Mouse (Mus musculus) midbrain, embryonic 13.5 days (tissue): Measurements from ENCODE around the gene Pigc. TPM values are rescaled to one million over a fixed set of nuclear protein-coding genes. Genes with fewer than 3 reads are reported as not detected.

Source experiments
- ATAC-seq: fragments of 200-750 bp; cut with Nextera tagmentation; 2 replicates; pipeline ENCODE4 v1.8.0; 2017; ENCODE audit warnings: mild to moderate bottlenecking, moderate TSS enrichment, moderate library complexity
- H3K27ac ChIP-seq: fragments of 300-500 bp; sonication (generic); 2 replicates; pipeline ENCODE4 v1.5.1; 2015; ENCODE audit warnings: inconsistent platforms, mild to moderate bottlenecking, moderate library complexity
- H3K27me3 ChIP-seq: fragments of 300-500 bp; sonication (generic); 2 replicates; pipeline ENCODE4 v1.6.1; 2015; ENCODE audit warnings: mild to moderate bottlenecking, inconsistent platforms
- H3K36me3 ChIP-seq: fragments of 300-500 bp; sonication (generic); 2 replicates; pipeline ENCODE4 v1.6.1; 2015; ENCODE audit warnings: mild to moderate bottlenecking, inconsistent platforms
- H3K4me1 ChIP-seq: fragments of 300-500 bp; sonication (generic); replicated peaks from 2 replicates; pipeline ENCODE4 v1.6.1; 2015; ENCODE audit warnings: inconsistent platforms
- H3K4me2 ChIP-seq: fragments of 300-500 bp; sonication (generic); replicated peaks from 2 replicates; pipeline ENCODE4 v1.6.1; 2015; ENCODE audit warnings: moderate library complexity, mild to moderate bottlenecking, inconsistent platforms
- H3K4me3 ChIP-seq: fragments of 300-500 bp; sonication (generic); replicated peaks from 2 replicates; pipeline ENCODE4 v1.5.1; 2015; ENCODE audit warnings: mild to moderate bottlenecking, inconsistent platforms
- H3K9ac ChIP-seq: fragments of 300-500 bp; sonication (generic); replicated peaks from 2 replicates; pipeline ENCODE4 v1.6.1; 2015; ENCODE audit warnings: mild to moderate bottlenecking, inconsistent platforms
- H3K9me3 ChIP-seq: fragments of 300-500 bp; sonication (generic); 2 replicates; pipeline ENCODE4 v1.6.1; 2016; ENCODE audit warnings: mild to moderate bottlenecking, inconsistent platforms
- WGBS: fragments of 180-500 bp; shearing (Covaris S2); methylation state at CpG from one replicate; pipeline ENCODE4 v1.1.7; 2015; 5-methylcytosine and 5-hydroxymethylcytosine counted together
- polyA plus RNA-seq: library from polyadenylated mRNA; unstranded; fragments of >200 nt; fragmentation: Nextera tagmentation; extraction: Ambion mirVana; gene quantifications from 2 replicates; pipeline ENCODE4 v1.2.1, GENCODE M21; 2015

Gene Pigc
- polyA plus RNA-seq: 36.4 and 39.1 TPM in 2 replicates

DNA sequence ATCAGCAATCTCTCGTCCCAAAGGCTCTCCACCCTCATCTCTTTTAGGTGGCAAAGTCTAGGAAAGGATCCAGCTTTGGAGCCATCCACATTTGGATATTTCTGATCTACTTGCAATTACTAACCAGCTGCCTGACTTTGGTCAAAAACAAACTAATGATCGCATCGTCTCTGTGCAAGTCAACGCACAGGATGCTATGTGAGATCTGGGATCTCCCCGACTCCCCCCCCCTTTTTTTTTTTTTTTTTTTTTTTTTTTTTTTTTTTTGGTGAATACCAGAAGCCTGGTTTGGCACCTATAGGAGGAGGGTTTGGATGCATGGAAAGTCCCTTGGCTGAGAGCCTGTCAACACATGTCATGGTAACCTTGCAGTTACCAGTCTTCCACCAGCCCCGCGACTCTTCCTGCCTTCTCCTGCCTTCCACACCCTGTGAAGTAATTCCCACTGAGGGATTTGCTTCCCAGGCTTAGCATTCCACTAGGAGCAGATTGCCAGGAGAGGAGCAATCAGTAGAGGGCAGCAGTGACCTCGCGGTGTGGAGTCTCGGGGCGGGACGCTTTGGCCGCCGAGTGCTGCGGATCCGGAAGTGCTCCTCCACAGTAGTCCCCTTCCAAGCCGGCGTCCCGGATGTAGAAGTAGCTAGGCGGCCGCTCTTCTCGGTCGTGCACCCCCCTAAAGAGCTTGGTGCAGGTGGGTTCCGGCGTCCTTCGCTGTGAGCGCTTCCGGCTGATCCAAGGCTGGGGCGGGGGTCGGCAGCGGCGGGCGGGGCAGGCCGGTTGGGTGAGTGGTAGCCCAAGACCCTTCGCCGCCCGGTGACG, at the start of gene Pigc:
Gene Pigc, plus strand, starts transcription at position 598 of the 819 bp plus-strand sequence.
- H3K9ac ChIP-seq: peak within 1 kb of the TSS; percentile 82
- H3K27ac ChIP-seq: peak within 1 kb of the TSS; percentile 79
- no peaks in the 10 kb centered on the region for H3K9me3 ChIP-seq
- H3K4me2 ChIP-seq: peak within 1 kb of the TSS; percentile 68
- peaks cover 12% of the 10 kb centered on the region; the same call in 1 of the 2 replicates for H3K27me3 ChIP-seq
- peaks cover 24% of the 10 kb centered on the region for H3K4me1 ChIP-seq
- peaks cover 5% of the 10 kb centered on the region; the same call in 1 of the 2 replicates for H3K36me3 ChIP-seq
- ATAC-seq: peak; percentile 99
- H3K4me3 ChIP-seq: peak within 1 kb of the TSS; percentile 65
- WGBS: 4% methylated on average over 37 of the region's 38 CpGs

DNA sequence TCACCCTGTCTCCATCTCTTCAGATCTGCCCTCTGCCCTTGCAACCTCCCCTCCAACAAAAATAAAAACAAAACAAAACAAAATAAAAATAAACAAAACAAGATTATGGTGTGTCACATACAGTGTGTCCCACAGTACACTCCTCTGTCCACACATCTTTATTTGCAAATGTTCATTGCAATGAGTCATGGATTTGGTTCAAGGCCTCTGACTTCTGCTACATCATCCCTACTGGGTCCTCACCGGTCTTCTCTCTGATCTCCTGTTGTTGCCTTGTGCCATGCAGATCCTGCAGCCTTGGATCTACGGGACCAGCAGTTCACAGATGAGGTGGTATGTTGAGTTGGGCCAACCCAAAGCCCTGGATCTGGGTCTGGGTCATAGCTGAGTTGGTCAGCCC, 49.4 kb upstream of the Pigc start:
- ATAC-seq: no peak

DNA sequence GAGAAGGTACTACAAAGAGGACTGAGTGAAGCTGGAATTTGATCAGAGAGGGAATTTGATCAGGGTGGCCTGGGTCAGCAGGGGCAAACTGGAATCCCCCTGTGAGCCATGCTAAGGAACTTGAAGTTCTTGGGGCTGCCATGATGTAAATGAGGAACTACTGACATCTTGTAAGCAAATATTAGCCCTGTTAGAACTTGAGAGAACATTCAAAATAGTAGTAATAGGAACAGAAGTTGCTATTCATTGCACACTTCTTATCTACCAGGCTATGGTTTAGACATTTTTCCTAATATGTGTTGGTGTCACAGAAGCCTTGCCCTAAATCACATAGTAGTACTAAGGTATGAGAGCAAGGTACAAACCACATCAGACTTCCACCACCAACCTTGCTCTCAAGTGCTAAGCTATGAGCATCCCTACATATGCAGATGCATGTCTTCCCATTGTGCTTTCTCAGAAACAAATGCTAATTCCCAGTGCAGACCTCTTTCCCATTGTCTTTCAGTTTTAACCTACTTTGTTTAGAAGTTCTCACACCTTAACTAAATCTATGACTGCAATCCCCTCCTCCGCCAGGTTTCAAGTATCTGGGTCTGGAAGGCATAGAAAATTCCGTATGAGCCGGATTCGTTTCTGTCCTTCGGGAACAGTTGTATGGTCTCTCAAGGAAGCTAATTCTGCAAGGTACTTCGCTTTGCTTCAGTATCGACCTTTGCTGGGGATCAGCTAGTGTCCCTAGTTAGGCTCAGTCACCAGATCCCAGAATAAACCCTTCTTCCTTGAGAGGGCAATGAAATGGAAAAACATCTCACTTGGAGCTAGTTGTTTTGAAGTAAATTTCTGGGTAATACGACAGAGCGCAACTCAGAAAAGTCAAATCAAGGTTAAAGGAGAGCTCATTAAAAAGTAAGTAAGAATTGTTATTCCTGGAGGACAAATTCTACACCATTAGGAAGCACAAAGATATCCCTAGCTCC, 48.2 kb upstream of the Pigc start:
- no peak for ATAC-seq
- peaks cover 4% of the 10 kb centered on the region; the same call in 1 of the 2 replicates for H3K4me1 ChIP-seq
- no peak overlapping the region for H3K27ac ChIP-seq
- no peaks in the 10 kb centered on the region for H3K36me3 ChIP-seq
- WGBS: 89% methylated on average over 9 of the region's 9 CpGs
- no peak overlapping the region for H3K4me3 ChIP-seq
- H3K9me3 ChIP-seq: no peaks in the 10 kb centered on the region
- no peak overlapping the region for H3K4me2 ChIP-seq
- no peak overlapping the region for H3K9ac ChIP-seq
- no peaks in the 10 kb centered on the region for H3K27me3 ChIP-seq

More for the DNA sequence above, 49.4 kb upstream of the Pigc start:
- Histone ChIP-seq H3K27me3 (no peaks in the 10 kb centered on the region), H3K27ac (no peak overlapping the region), H3K4me2 (no peak overlapping the region), H3K36me3 (no peaks in the 10 kb centered on the region), H3K9ac (no peak overlapping the region), H3K4me3 (no peak overlapping the region), H3K4me1 (peaks cover 4% of the 10 kb centered on the region; the same call in 1 of the 2 replicates), H3K9me3 (no peaks in the 10 kb centered on the region)
- 97% methylated on average over 2 of the region's 2 CpGs for WGBS

DNA sequence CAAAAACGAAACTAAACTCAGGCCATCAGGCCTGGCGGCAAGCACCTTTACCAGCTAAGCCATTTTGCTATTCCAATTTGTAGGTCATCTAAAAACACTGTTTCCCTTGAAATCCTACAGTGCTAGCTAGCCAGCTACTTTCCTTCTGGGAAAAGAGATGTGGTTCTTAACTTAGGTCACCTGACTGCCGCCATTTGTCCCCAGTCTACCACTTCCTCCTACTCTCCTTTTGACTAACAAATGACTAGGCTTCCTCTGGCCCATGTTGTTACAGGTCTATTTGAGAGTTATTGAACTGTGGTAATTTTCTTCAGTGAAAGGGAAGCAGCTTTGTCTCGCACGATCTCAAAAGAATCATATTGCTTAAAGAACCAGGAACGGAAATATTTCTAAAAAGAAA, 47.1 kb upstream of the Pigc start:
- 76% methylated on average over 6 of the region's 6 CpGs for WGBS
- no peak for ATAC-seq
- Histone ChIP-seq H3K36me3 (no peaks in the 10 kb centered on the region), H3K4me3 (no peak overlapping the region), H3K27me3 (no peaks in the 10 kb centered on the region), H3K27ac (no peak overlapping the region), H3K9ac (no peak overlapping the region), H3K4me2 (no peak overlapping the region), H3K4me1 (peaks cover 4% of the 10 kb centered on the region; the same call in 1 of the 2 replicates), H3K9me3 (no peaks in the 10 kb centered on the region)

DNA sequence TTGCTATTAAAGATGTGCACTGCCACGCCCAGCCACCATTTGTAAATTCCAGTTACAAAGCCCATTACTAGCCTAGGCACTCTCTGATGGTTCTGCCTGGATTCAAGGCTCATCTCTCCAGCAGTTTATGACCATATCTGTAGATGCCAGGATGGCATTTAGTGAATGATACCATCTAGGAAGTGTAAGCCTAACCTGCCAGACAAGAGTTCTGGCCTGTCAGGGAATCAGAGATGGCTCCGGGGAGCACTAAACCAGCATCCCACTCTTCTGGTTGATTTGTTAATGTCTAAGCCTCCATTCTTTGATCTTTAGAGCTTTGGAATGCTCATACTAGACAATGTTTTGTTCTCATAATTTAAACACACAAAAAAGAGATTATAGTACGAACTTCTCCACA, 44.7 kb upstream of the Pigc start:
- no peak for ATAC-seq
- Histone ChIP-seq H3K4me1 (no peaks in the 10 kb centered on the region), H3K9ac (no peak overlapping the region), H3K27ac (no peak overlapping the region), H3K4me3 (no peak overlapping the region), H3K4me2 (no peak overlapping the region), H3K36me3 (no peaks in the 10 kb centered on the region), H3K27me3 (no peaks in the 10 kb centered on the region), H3K9me3 (no peaks in the 10 kb centered on the region)
- 42% methylated on average over 3 of the region's 3 CpGs for WGBS

DNA sequence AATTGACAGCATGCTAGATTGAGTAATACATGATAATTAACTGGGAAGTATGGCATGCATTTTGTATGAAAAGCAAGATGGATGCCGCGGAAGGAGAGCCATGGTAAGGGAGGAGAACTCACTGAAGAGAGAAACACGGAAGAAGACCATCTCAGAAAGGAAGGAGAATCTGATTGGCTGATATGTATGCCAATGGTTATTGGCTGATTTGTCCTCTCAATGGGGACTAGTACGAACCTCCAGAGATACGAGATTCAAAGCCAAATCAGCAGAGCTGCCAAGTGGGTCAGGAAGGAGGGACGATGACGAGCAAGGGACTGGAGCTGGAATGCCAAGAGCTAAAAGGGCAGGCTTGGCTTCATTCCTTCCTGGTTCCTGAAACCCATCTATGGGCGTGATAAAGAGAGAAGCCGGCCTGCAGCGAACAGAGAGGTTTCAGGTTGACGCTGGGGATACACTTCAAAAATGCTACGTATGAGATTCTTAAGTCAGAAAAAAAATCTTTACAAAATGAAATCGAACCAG, 43.6 kb upstream of the Pigc start:
- Histone ChIP-seq H3K4me3 (no peak overlapping the region), H3K36me3 (no peaks in the 10 kb centered on the region), H3K9ac (no peak overlapping the region), H3K9me3 (no peaks in the 10 kb centered on the region), H3K4me2 (no peak overlapping the region), H3K27me3 (no peaks in the 10 kb centered on the region), H3K27ac (no peak overlapping the region), H3K4me1 (no peaks in the 10 kb centered on the region)
- no peak for ATAC-seq
- WGBS: 87% methylated on average over 13 of the region's 13 CpGs

DNA sequence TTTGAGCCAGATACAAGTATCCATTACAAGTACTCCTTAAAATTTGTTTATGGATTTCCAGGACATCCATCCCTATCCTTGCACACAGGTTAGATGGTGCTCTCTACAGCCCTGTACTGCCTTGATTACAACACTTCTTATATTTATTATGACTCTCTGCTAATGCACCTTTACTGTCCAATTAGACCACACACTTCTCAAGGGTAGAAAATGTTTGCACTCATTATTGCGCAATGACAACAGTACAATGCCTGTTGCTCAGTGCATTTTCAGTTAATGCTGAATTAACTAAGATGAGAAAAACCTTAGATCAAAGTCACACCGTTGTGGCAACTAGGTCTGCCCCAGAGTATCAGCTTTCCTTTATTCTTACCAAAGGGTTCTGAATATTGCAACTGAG, 41.0 kb upstream of the Pigc start:
- ATAC-seq: no peak
- H3K4me1 ChIP-seq: no peaks in the 10 kb centered on the region
- no peaks in the 10 kb centered on the region for H3K36me3 ChIP-seq
- no peak overlapping the region for H3K4me2 ChIP-seq
- H3K27ac ChIP-seq: no peak overlapping the region
- H3K9ac ChIP-seq: no peak overlapping the region
- H3K9me3 ChIP-seq: no peaks in the 10 kb centered on the region
- 87% methylated on average over 2 of the region's 2 CpGs for WGBS
- no peak overlapping the region for H3K4me3 ChIP-seq
- H3K27me3 ChIP-seq: no peaks in the 10 kb centered on the region

DNA sequence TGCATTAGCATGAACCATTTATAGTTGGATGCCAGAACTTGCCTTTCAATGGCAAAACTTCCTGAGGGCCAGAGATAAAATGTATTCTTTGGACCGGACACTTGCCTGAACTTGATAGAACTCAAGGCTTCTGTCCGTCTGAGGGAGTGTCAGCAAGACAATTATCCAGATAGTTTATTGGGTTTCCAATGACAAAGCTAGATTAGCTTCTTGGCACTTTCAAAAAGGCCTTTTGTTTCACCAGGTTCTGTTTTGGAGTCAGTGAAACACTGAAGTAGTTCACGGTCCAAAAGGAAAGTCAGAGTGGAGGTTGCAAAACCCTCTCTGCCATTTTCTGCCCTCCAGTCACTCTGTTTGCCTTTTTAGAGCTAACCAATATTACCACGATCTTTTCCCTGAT, 37.7 kb upstream of the Pigc start:
- H3K27ac ChIP-seq: no peak overlapping the region
- H3K9me3 ChIP-seq: no peaks in the 10 kb centered on the region
- ATAC-seq: no peak
- H3K36me3 ChIP-seq: no peaks in the 10 kb centered on the region
- no peak overlapping the region for H3K4me3 ChIP-seq
- no peak overlapping the region for H3K4me2 ChIP-seq
- H3K9ac ChIP-seq: no peak overlapping the region
- no peaks in the 10 kb centered on the region for H3K4me1 ChIP-seq
- 73% methylated on average over 4 of the region's 4 CpGs for WGBS
- H3K27me3 ChIP-seq: no peaks in the 10 kb centered on the region

DNA sequence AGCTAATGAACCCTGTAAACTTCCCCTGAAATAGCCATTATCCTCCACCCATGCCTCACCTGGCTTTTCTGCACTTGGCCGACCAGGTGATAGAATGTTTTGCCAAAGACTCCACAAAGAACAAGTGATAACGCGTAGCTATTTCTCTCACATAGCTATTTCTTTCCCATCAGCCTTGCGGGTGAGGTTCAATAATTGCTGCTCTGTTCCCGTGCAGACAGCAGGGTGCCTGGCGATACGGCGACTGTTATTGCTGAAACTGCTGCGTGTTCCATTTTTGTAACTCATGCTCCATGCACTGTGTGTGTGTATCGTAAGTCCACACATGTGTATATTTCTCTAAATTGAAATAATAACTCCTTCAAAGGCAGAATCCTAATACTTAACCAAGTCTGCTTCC, 37.2 kb upstream of the Pigc start:
- no peak overlapping the region for H3K4me3 ChIP-seq
- no peaks in the 10 kb centered on the region for H3K27me3 ChIP-seq
- H3K4me1 ChIP-seq: no peaks in the 10 kb centered on the region
- no peak overlapping the region for H3K4me2 ChIP-seq
- H3K9ac ChIP-seq: no peak overlapping the region
- WGBS: 87% methylated on average over 10 of the region's 10 CpGs
- no peak overlapping the region for H3K27ac ChIP-seq
- no peak for ATAC-seq
- no peaks in the 10 kb centered on the region for H3K9me3 ChIP-seq
- H3K36me3 ChIP-seq: no peaks in the 10 kb centered on the region

DNA sequence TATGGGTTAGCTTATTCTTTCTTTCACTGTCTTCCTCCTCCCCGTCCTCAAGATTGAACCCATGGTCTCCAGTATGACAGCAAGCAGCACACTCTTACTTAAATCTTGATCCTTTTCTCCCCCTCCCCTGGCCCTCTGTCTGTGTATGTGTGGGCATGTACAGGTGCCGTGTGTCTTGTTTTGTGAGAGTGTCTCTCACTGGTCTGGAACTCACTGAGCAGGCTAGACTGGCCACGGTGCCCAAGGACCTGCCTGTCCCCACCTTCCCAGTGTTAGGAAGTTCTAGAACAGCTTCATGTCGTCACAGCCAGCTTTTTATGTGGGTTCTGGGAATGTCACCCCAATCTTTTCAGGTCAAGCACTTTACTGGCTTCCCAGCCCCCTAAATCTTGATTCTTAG, 36.7 kb upstream of the Pigc start:
- no peak overlapping the region for H3K4me2 ChIP-seq
- no peak for ATAC-seq
- no peak overlapping the region for H3K9ac ChIP-seq

DNA sequence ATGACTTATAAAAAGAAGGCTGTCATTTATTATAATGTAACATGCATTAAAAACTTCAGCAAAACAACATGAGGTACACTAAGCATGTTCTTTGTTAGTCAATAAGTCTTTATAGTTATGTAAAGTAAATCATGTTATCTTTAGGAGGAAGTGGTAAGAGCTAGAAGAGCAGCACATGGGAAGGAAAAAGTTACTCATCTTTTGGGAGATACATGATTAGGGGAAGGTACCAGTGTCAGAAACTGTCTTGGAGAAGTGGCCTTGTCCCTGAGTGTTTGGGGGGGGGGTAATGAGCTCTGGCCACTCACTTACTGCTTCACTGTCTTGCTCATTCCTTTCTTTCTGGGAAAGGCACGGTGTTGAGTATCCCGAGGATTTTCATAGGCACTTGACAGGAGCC, 26.9 kb upstream of the Pigc start:
- ATAC-seq: no peak

More for the DNA sequence above, 36.7 kb upstream of the Pigc start:
- 89% methylated on average over 4 of the region's 4 CpGs for WGBS
- Histone ChIP-seq H3K4me1 (no peaks in the 10 kb centered on the region), H3K27me3 (no peaks in the 10 kb centered on the region), H3K27ac (no peak overlapping the region), H3K4me3 (no peak overlapping the region), H3K36me3 (no peaks in the 10 kb centered on the region), H3K9me3 (no peaks in the 10 kb centered on the region)

More for the DNA sequence above, 26.9 kb upstream of the Pigc start:
- H3K9me3 ChIP-seq: no peaks in the 10 kb centered on the region
- WGBS: 87% methylated on average over 2 of the region's 2 CpGs
- H3K36me3 ChIP-seq: no peaks in the 10 kb centered on the region
- H3K27ac ChIP-seq: no peak overlapping the region
- no peak overlapping the region for H3K4me3 ChIP-seq
- H3K4me1 ChIP-seq: no peaks in the 10 kb centered on the region
- no peak overlapping the region for H3K4me2 ChIP-seq
- H3K27me3 ChIP-seq: no peaks in the 10 kb centered on the region
- no peak overlapping the region for H3K9ac ChIP-seq
